Mouse (Mus musculus) neural tube, embryonic 14.5 days (tissue): ENCODE measurements around the gene Vmn2r40. TPM values are rescaled to one million over a fixed set of nuclear protein-coding genes. Genes with fewer than 3 reads are reported as not detected.
"Not testable (repeated sequence)": the region's sequence is repeated elsewhere in the genome, so short reads cannot be mapped to it uniquely, and the experiment has no call there.

ENCODE experiments used
- ATAC-seq: fragments of 200-750 bp; cut with Nextera tagmentation; 2 replicates; pipeline ENCODE4 v1.8.0; 2017; ENCODE audit warnings: low read depth, mild to moderate bottlenecking, moderate TSS enrichment, moderate library complexity
- H3K27ac ChIP-seq: fragments of 300-500 bp; sonication (generic); 2 replicates; pipeline ENCODE4 v1.5.1; 2014; ENCODE audit warnings: low read depth, mild to moderate bottlenecking, control low read depth, low read length, moderate library complexity, mixed read lengths
- H3K27me3 ChIP-seq: fragments of 300-500 bp; sonication (generic); 2 replicates; pipeline ENCODE4 v1.6.1; 2014; ENCODE audit warnings: low read length; ENCODE audit not compliant: control insufficient read depth, insufficient read depth
- H3K36me3 ChIP-seq: fragments of 300-500 bp; sonication (generic); 2 replicates; pipeline ENCODE4 v1.6.1; 2014; ENCODE audit warnings: low read length, mixed read lengths; ENCODE audit not compliant: control insufficient read depth, insufficient read depth
- H3K4me1 ChIP-seq: fragments of 300-500 bp; sonication (generic); 2 replicates; pipeline ENCODE4 v1.6.1; 2014; ENCODE audit warnings: low read length; ENCODE audit not compliant: control insufficient read depth, insufficient read depth
- H3K4me2 ChIP-seq: fragments of 300-500 bp; sonication (generic); 2 replicates; pipeline ENCODE4 v1.6.1; 2014; ENCODE audit warnings: mild to moderate bottlenecking, low read depth, low read length, control low read depth
- H3K4me3 ChIP-seq: fragments of 300-500 bp; sonication (generic); 2 replicates; pipeline ENCODE4 v1.5.1; 2014; ENCODE audit warnings: low read depth, low read length, control low read depth, mixed read lengths
- H3K9ac ChIP-seq: fragments of 300-500 bp; sonication (generic); replicated peaks from 2 replicates; pipeline ENCODE4 v1.6.1; 2014; ENCODE audit warnings: low read depth, mild to moderate bottlenecking, control low read depth, low read length, mixed read lengths
- H3K9me3 ChIP-seq: fragments of 300-500 bp; sonication (generic); 2 replicates; pipeline ENCODE4 v1.6.1; 2016; ENCODE audit warnings: low read length; ENCODE audit not compliant: control insufficient read depth
- WGBS: fragments of 180-500 bp; shearing (Covaris S2); extraction: QIAGEN DNeasy Blood & Tissue Kit; methylation state at CpG from one replicate; pipeline ENCODE4 v1.1.7; 2014; 5-methylcytosine and 5-hydroxymethylcytosine counted together
- polyA plus RNA-seq: library from polyadenylated mRNA; unstranded; fragments of >200 nt; fragmentation: Nextera tagmentation; extraction: Ambion mirVana; gene quantifications from 2 replicates; pipeline ENCODE4 v1.2.1, GENCODE M21; 2014

Vmn2r40 gene
- polyA plus RNA-seq = not detected in 2 replicates

GRCm38 (mm10) chr7:8931335-8931734 is at the start of gene Vmn2r40:
Gene Vmn2r40 (minus strand): TSS chr7:8931435.
- H3K9ac ChIP-seq, H3K27ac ChIP-seq, H3K4me2 ChIP-seq, H3K27me3 ChIP-seq, H3K4me1 ChIP-seq, H3K36me3 ChIP-seq, H3K9me3 ChIP-seq, ATAC-seq, H3K4me3 ChIP-seq: not testable (repeated sequence)
- no CpG with 5 or more reads among the region's 1 CpGs for WGBS

Other genes starting within 250 kb of the Vmn2r40 start
- not detected in 2 replicates for gene Vmn2r39, start 99.4 kb upstream of the Vmn2r40 start, polyA plus RNA-seq
- gene Vmn2r38, start 166.4 kb upstream of the Vmn2r40 start, polyA plus RNA-seq = not detected in 2 replicates